Mouse (Mus musculus) C2C12 (cell line): ENCODE measurements around the gene Adpgk. TPM values are rescaled to one million over a fixed set of nuclear protein-coding genes. Genes with fewer than 3 reads are reported as not detected.
"Not testable (repeated sequence)": the region's sequence is repeated elsewhere in the genome, so short reads cannot be mapped to it uniquely, and the experiment has no call there.

Source experiments
- H3K27me3 ChIP-seq: one replicate; pipeline ENCODE4 v1.6.1; 2011; ENCODE audit not compliant: control insufficient read depth, insufficient read depth, insufficient read length
- H3K36me3 ChIP-seq: one replicate; pipeline ENCODE4 v1.6.1; 2011; ENCODE audit not compliant: control insufficient read depth, insufficient read depth
- H3K4me3 ChIP-seq: one replicate; pipeline ENCODE4 v1.5.1; 2011; ENCODE audit warnings: mild to moderate bottlenecking, control low read depth; ENCODE audit not compliant: poor library complexity, insufficient read depth, severe bottlenecking
- H3K79me2 ChIP-seq: one replicate; pipeline ENCODE4 v1.6.1; 2011; ENCODE audit not compliant: control insufficient read depth, insufficient read depth
- H3K79me3 ChIP-seq: one replicate; pipeline ENCODE4 v1.6.1; 2011; ENCODE audit warnings: low read depth, control low read depth
- H3ac ChIP-seq: one replicate; pipeline ENCODE3; 2011; ENCODE audit warnings: low read depth; ENCODE audit not compliant: control insufficient read depth, insufficient read length
- CEBPB ChIP-seq: IDR thresholded peaks from one replicate; pipeline ENCODE4 v1.6.1; 2011; ENCODE audit warnings: low read depth, mild to moderate bottlenecking, control low read depth, moderate library complexity
- CTCF ChIP-seq: IDR thresholded peaks from one replicate; pipeline ENCODE4 v1.5.1; 2011; ENCODE audit not compliant: control insufficient read depth, insufficient read depth, insufficient read length
- FOSL1 ChIP-seq: IDR thresholded peaks from one replicate; pipeline ENCODE4 v1.8.0; 2011; ENCODE audit warnings: mild to moderate bottlenecking, low read length; ENCODE audit not compliant: poor library complexity, insufficient read depth, severe bottlenecking
- MAX ChIP-seq: IDR thresholded peaks from one replicate; pipeline ENCODE4 v1.6.1; 2011; ENCODE audit warnings: mild to moderate bottlenecking, control low read depth
- MYOD1 ChIP-seq: IDR thresholded peaks from one replicate; pipeline ENCODE4 v1.6.1; 2011; ENCODE audit warnings: low read depth; ENCODE audit not compliant: control insufficient read depth, insufficient read length
- MYOG ChIP-seq: IDR thresholded peaks from one replicate; pipeline ENCODE4 v1.6.1; 2011; ENCODE audit not compliant: control insufficient read depth, insufficient read length; ENCODE audit errors: extremely low read depth
- USF1 ChIP-seq: IDR thresholded peaks from one replicate; pipeline ENCODE4 v1.6.1; 2011; ENCODE audit warnings: low read depth, mild to moderate bottlenecking, control low read depth, moderate library complexity
- polyA plus RNA-seq: library from polyadenylated mRNA; unstranded; fragments of >200 nt; fragmentation: generic; extraction: Trizol; gene quantifications from one replicate; pipeline ENCODE4 v1.2.1, GENCODE M21; 2012; ENCODE audit warnings: missing spikeins

Gene Adpgk
- polyA plus RNA-seq, 1 experiment: 28.7 TPM

DNA sequence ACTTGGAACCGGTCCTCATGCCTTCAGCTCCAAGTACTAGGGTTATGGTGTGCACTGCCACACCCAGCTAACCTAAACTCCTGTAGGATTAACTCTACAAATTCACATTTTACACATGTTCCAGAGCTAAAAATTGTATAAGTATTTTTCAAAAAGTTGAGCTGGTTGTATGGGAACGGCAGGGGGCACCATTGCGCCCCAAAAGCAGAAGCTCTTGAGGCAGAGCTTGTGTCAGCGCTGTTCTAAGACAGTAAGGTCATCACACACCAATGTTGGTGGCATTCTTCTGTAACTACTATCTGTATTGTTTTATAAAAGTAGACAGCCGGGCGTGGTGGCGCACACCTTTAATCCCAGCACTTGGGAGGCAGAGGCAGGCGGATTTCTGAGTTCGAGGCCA lies 48.6 kb downstream of the Adpgk start:
- Histone ChIP-seq H3ac (no peak overlapping the region), H3K36me3 (no peaks in the 10 kb centered on the region), H3K79me2 (no peaks in the 10 kb centered on the region), H3K27me3 (no peaks in the 10 kb centered on the region), H3K79me3 (no peaks in the 10 kb centered on the region), H3K4me3 (no peak overlapping the region)
- TF ChIP-seq CTCF (no peak), MYOD1 (no peak), USF1 (no peak), FOSL1 (no peak), MYOG (no peak), MAX (no peak), CEBPB (no peak)

DNA sequence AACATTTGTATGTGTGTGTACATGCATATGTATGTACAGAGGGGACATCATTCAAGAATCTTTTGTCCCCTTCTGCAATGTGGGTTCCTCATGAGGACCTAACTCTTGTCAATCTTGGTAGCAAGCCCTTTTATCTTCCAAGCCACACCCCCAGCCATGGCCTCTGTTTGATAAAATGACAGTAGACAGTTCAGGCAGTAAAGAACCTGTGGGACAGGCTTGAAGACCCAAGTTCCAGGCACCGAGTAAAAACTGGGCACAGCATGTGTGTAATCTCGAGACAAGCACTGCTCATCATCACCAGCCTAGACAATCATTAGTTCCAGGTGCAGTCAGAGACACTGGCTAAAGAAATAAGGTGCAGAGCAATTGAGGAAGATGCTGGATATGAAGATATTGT lies 54.8 kb downstream of the Adpgk start:
- H3K79me3 ChIP-seq: no peaks in the 10 kb centered on the region
- no peaks in the 10 kb centered on the region for H3K27me3 ChIP-seq
- H3K36me3 ChIP-seq: no peaks in the 10 kb centered on the region
- H3K79me2 ChIP-seq: no peaks in the 10 kb centered on the region
- H3K4me3 ChIP-seq: no peak overlapping the region
- TF ChIP-seq CEBPB (no peak), USF1 (no peak), MAX (no peak), MYOD1 (no peak), MYOG (no peak), CTCF (no peak), FOSL1 (no peak)
- no peak overlapping the region for H3ac ChIP-seq

DNA sequence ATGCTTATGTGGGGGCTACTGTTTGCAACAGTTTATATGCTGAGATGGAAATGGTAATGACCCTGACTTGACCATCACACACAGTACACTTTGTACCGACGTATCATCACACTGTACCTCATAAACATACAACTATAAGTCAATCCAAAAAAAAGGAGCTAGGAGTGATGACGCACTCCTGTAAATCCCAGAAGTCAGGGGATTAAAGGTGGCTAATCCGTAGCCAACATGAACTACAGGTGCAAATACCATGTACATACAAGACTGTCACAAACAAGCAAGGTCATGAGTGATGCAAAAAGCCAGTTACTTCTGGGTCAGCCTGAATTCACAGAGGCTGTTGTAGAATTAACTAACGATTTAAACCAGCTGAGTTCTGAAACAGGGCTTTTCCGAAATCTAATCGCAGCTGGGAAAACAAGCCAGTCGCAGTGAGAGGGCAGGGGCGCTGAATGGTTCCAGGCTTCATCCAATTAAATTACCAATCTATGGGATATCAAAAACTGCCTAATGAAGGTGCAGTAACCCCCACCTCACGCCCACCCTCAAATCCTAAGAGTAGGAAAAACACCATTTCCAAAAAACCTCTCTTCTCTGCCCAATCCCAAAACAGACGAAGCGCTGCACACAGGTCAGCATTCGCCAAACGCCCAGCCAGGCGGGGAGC lies 61.4 kb downstream of the Adpgk start:
- Histone ChIP-seq H3ac (peak overlapping the region; percentile 36), H3K79me3 (no peaks in the 10 kb centered on the region), H3K27me3 (no peaks in the 10 kb centered on the region), H3K4me3 (peak overlapping the region; percentile 36), H3K36me3 (no peaks in the 10 kb centered on the region), H3K79me2 (no peaks in the 10 kb centered on the region)
- TF ChIP-seq CTCF (no peak), CEBPB (no peak), FOSL1 (no peak), MAX (no peak), USF1 (no peak), MYOD1 (no peak), MYOG (no peak)

DNA sequence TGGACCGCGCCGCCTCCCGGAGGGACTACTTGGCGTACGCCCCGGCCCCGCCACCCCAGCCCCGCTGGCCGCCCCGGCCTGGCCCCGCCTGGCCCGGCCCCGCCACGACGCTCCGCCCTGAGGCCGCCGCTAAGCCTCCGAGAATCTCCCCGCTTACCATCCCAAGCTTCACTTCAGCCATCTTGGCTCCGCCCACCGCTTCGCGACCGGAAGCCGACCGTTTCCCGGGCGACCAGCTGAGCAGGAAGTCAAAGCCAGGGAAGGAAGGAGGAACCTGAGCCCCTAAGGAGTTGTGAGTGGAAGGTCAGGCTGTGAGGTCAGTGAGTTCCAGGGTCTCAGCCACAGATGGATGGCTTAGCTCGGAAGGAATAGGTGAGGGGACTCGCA lies 61.9 kb downstream of the Adpgk start, which contains the start of gene Bbs4:
Gene Bbs4, minus strand, starts transcription at position 256 of the 387 bp plus-strand sequence.
- peak within 1 kb of the TSS; percentile 36 for H3ac ChIP-seq
- TF ChIP-seq MYOG (no peak), CTCF (no peak), MAX (no peak)
- no peaks in the 10 kb centered on the region for H3K79me2 ChIP-seq
- H3K36me3 ChIP-seq: no peaks in the 10 kb centered on the region
- H3K27me3 ChIP-seq: no peaks in the 10 kb centered on the region
- H3K79me3 ChIP-seq: no peaks in the 10 kb centered on the region
- peak within 1 kb of the TSS; percentile 36 for H3K4me3 ChIP-seq

DNA sequence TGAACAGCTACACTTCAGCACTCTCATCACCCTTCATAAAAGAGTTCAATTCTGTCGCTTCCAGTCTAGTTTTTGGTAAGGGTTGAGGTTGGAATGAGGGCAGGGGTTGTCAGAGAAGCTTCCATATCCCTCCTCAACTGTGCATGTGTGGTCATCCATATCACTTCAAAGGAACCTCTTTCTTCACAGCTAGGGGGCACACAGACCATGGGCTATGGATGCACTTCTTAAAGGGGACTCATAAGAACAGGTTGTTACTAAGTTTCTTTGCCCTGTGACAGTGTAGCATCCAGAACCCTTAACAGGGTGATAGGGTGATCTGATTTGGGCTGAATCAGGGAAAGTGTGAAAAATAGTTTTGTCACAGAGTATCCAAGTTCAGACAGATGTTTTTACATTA lies 66.7 kb downstream of the Adpgk start:
- not testable (repeated sequence) for H3K79me2 ChIP-seq, H3K27me3 ChIP-seq, H3K4me3 ChIP-seq, H3ac ChIP-seq, H3K79me3 ChIP-seq, H3K36me3 ChIP-seq

DNA sequence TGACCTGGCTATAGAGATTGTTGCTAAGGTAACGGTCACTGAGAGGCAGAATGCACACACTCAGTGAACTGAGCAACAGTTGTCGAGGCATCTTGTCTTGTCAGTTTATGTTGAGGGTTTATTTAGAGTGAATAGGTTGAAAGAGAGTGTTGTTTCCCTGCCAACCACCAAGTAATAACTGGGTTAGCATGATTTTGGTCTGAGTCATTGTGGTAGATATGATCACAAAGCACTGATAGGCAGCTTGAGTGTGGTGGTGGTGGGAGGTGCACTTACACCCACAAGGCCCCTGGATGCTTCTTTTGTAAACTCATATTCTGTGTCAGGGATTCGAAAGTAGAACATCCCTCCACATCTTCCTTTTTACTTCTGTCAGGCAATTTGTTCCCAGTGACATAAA lies 69.1 kb downstream of the Adpgk start:
- H3K79me2 ChIP-seq, H3K4me3 ChIP-seq, H3K79me3 ChIP-seq, H3K36me3 ChIP-seq, H3ac ChIP-seq, H3K27me3 ChIP-seq: not testable (repeated sequence)

DNA sequence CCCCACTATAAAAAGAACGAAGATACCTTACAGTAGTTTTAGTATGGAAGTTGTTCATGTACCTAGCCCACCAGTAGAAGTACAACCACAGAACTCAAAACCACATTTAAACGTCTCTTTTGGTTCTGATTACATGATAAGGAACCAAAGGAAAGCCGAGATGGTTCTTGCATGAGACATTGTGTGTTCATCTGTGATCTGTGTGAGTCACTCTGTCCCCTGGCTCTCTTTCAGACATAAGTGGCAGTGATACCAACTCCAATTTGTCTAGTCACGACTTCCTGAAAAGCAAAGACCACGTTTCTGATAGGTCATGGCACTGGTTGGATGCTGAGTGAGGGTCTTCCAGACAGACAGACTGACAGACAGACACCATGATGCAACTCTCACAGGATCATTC lies 77.9 kb downstream of the Adpgk start:
- TF ChIP-seq FOSL1 (peak; percentile 69), USF1 (no peak), MYOD1 (peak; percentile 85), MAX (no peak)
- H3K79me2 ChIP-seq: no peaks in the 10 kb centered on the region

More for the DNA sequence above, 77.9 kb downstream of the Adpgk start:
- Histone ChIP-seq H3K27me3 (no peaks in the 10 kb centered on the region), H3K36me3 (no peaks in the 10 kb centered on the region), H3ac (no peak overlapping the region), H3K4me3 (no peak overlapping the region), H3K79me3 (no peaks in the 10 kb centered on the region)
